Mouse (Mus musculus) central nervous system, embryonic 11.5 days (tissue): Measurements from ENCODE around the gene Rps6ka1. TPM values are rescaled to one million over a fixed set of nuclear protein-coding genes. Genes with fewer than 3 reads are reported as not detected.

ENCODE experiments used
- polyA plus RNA-seq: library from polyadenylated mRNA; depleted of rRNA; stranded (reverse); fragments of >200 nt; gene quantifications from 2 replicates; pipeline ENCODE4 v1.2.3, GENCODE M21; 2012; rRNA removed

Gene Rps6ka1
- polyA plus RNA-seq, result 15.4 and 21.9 TPM in 2 replicates

GRCm38 (mm10) chr4:133887672-133888453 lies at the start of gene Rps6ka1:
Gene Rps6ka1 (minus strand): TSS chr4:133887797.

Other genes starting within 250 kb of the Rps6ka1 start
- 18.2 and 28.3 TPM in 2 replicates for gene Zdhhc18, start 237.6 kb downstream of the Rps6ka1 start, polyA plus RNA-seq
- 10.9 and 18.7 TPM in 2 replicates for gene Pigv, start 215.2 kb downstream of the Rps6ka1 start, polyA plus RNA-seq
- 62.6 and 94.6 TPM in 2 replicates for gene Arid1a, start 131.0 kb downstream of the Rps6ka1 start, polyA plus RNA-seq
- gene Hmgn2, start 80.9 kb upstream of the Rps6ka1 start, polyA plus RNA-seq, result 1,322 and 4,119 TPM in 2 replicates
- gene Dhdds, start 113.1 kb upstream of the Rps6ka1 start, polyA plus RNA-seq, result 36.4 and 43.8 TPM in 2 replicates
- 4.5 and 9.5 TPM in 2 replicates for gene Lin28a, start 131.0 kb upstream of the Rps6ka1 start, polyA plus RNA-seq
- gene Zfp683, start 166.0 kb upstream of the Rps6ka1 start, polyA plus RNA-seq, result not detected in 2 replicates
- gene Crybg2, start 173.0 kb upstream of the Rps6ka1 start, polyA plus RNA-seq, result 0.71 and 2.0 TPM in 2 replicates
- 3.4 and 4.2 TPM in 2 replicates for gene Cd52, start 207.3 kb upstream of the Rps6ka1 start, polyA plus RNA-seq
- gene Ubxn11, start 214.8 kb upstream of the Rps6ka1 start, polyA plus RNA-seq, result 9.2 and 11.2 TPM in 2 replicates
- 164 and 169 TPM in 2 replicates for gene Sh3bgrl3, start 241.0 kb upstream of the Rps6ka1 start, polyA plus RNA-seq